Mouse (Mus musculus) ES-E14 (cell line): ENCODE measurements around the gene Sell.
"Not testable (repeated sequence)": the region's sequence is repeated elsewhere in the genome, so short reads cannot be mapped to it uniquely, and the experiment has no call there.

Experiments used
- CHD2 ChIP-seq: IDR thresholded peaks from 2 replicates; pipeline ENCODE4 v1.6.1; 2014; ENCODE audit warnings: mild to moderate bottlenecking, low read depth, low read length, inconsistent platforms
- HCFC1 ChIP-seq: IDR thresholded peaks from 2 replicates; pipeline ENCODE4 v1.6.1; 2012; ENCODE audit warnings: low read length, inconsistent platforms, borderline replicate concordance; ENCODE audit not compliant: insufficient read depth
- MAFK ChIP-seq: IDR thresholded peaks from 2 replicates; pipeline ENCODE4 v1.6.1; 2014; ENCODE audit warnings: mild to moderate bottlenecking, low read depth, low read length, inconsistent platforms; ENCODE audit not compliant: insufficient read depth

DNA sequence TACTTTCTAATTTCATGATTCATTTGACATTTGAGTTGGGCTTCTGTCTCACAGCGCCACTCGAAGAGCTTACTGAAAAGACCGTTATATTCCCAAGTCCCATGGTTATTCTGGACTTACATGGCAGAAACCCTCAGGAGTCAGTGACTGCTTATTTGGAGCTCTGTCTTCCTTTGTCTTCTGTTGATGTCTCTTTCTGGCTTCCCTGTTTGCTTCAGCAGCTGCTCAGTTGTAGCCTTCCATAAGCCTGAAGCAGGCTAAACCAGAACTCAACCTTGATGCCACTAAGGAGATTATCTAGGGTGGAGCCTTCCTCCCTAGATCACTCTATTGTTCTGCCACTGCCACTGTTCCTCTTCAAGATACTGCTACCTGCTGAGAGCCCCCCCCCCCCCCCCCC, 41.0 kb upstream of the Sell start:
- not testable (repeated sequence) for TF ChIP-seq MAFK, CHD2, HCFC1
